Mouse (Mus musculus) thymus, postnatal 10 days (tissue): Measurements from ENCODE around the gene Zfp354b.

Experiments
- DNase-seq, 2 experiments: peaks; one replicate each; pipeline ENCODE4 v3.0.0; 2021; ENCODE audit warnings: low spot score in 2 of 2

Zfp354b gene

DNA sequence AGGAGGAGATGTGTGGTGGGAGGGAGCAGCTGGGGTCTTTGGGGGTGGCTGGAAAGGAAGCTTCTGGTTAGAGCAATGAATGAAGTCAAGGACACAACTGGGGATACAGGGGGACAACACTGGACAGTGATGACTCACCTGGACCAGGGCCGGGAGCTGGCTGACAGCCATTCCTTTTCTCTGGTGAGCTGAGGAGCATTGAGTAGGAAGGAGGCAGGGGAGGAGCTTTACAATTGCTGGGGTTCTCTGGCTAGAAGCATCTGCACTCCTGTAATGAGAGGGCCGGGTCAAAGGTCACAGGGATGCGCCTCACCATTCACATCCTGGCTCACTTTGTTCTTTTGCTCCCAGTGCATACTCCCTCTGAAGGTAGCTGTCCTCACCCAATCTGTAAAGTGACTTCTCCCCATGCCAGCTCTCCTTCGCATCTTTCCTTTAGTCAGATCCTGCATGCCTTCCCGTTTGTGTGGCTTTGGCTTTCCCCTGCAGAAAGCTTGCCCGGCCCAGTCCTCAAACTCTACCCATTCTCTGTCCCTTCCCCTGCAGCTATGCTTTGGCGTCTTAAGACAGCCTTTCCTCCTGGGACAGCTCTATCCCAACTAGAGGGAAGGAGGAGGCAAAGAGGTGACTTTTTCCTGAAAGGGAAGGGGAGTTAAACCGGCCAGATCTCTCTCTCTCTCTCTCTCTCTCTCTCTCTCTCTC is 45.1 kb downstream of the Zfp354b start:
- DNase-seq, result no peak

DNA sequence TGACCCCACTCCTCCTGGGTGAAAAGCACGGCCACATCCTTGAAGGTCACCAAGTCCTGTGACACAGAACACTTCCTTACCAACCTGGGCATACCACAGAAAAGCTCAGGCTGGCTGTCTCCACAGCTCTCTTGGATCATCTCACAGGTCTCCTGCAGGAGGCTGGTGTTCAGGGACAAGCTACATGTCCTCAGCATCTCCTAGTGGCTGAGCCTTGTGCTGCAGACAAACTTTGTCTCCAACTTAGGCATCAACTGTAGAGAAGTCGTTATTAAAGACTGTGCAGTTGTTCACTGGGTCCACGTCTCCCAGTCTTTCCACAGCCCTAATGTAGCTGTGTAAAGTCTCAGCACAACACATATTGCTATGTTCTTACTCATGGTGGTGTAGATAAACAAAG is 47.7 kb downstream of the Zfp354b start:
- no peak for DNase-seq

DNA sequence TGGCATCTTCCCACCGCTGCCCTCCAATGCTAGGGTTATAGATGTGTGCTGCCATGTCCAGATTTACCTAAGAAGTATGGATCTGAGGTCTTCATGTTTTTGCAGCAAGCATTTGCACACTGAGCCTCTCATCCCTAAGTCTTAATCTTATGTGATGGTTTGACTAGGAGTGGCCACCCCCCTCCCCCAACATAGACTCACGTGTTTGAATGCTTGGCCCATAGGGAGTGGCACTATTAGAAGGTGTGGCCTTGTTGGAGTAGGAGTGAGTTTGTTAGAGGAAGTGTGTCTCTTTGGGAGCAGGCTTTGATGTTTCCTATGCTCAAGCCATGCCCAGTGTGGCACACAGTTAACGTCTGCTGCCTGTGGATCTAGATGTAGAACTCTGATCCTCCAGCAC is 52.8 kb downstream of the Zfp354b start:
- DNase-seq, result no peak
